Mouse (Mus musculus): ENCODE results near the gene Grifin. TPM values are rescaled to one million over a fixed set of nuclear protein-coding genes. Genes with fewer than 3 reads are reported as not detected.

The Grifin gene
- polyA plus RNA-seq, 1 experiment from 2014 or later, result 0.17 TPM

DNA sequence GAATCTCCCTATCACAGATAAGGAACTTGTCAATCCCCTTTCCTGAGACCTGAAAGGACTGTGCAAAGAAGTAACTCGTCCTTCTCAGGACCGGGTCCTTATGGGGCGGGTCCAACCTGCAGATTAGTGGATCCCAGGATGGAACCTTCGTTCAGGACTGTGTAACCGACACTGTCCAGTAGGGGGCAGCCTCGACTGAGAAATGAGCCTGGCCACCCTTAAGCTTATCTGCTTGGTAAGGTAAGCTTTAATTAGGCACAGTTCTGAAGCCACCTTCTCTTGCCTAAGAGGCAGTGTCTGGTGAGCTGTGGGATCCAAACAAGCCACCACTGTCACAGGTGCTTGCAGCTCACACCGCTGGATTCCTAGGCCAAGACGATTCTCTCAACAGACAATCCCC lies 24.8 kb downstream of the Grifin start:
- Histone ChIP-seq H3K4me3 (ENCODE audit: low read depth, low read length) (no peak overlapping the region), H3K4me2 (replicated peaks; ENCODE audit: low read depth) (no peak overlapping the region), H3K27me3 (ENCODE audit: control insufficient read depth, insufficient read depth, low read length) (no peaks in the 10 kb centered on the region), H3K9me3 (ENCODE audit: control insufficient read depth, low read length) (no peaks in the 10 kb centered on the region), H3K4me1 (replicated peaks; ENCODE audit: control insufficient read depth, insufficient read depth) (no peaks in the 10 kb centered on the region), H3K9ac (ENCODE audit: low read length) (no peak overlapping the region), H3K27ac (replicated peaks) (no peak overlapping the region), H3K36me3 (ENCODE audit: control insufficient read depth, insufficient read depth, low read length) (no peaks in the 10 kb centered on the region)
- DNase-seq (ENCODE audit: low spot score) (peak; percentile 82), ATAC-seq (ENCODE audit: low FRiP score, low TSS enrichment) (peak; percentile 63; the same call in 1 of the 2 replicates)
- 18% methylated on average over 8 of the region's 8 CpGs for WGBS
- no peak for TF ChIP-seq EP300 (optimal IDR thresholded peaks at IDR 0.05)
- TF ChIP-seq CTCF (IDR thresholded peaks at IDR 0.05; ENCODE audit: low read depth), result peak; percentile 96

DNA sequence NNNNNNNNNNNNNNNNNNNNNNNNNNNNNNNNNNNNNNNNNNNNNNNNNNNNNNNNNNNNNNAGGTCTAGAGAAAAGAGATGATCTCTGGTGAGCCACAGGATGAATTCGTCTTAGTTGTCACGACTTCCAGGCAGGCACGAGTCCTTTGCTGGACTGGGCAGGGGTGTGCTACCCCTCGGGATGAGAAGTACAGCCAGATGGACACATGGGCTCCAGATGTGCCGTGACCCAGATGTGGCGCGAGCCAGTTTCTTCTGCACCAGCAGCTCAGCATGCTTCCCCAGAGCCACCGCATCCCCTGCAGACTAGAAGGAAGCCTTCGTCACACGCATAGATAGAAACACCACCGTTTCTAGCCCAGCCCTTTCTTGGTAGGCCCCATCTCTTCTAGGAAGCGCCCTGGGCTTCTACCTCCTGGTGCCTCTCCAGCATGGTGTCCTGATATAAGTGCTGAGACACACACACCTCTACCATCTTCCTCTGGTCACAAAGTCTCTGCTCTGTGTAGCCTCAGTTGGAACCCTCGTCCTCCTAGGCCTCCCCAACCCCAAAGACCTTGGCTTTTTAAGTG lies 26.7 kb downstream of the Grifin start:
- no peaks in the 10 kb centered on the region for H3K27me3 ChIP-seq (ENCODE audit: control insufficient read depth, insufficient read depth, low read length)
- TF ChIP-seq EP300 (optimal IDR thresholded peaks at IDR 0.05), result no peak
- TF ChIP-seq CTCF (IDR thresholded peaks at IDR 0.05; ENCODE audit: low read depth), result no peak
- no peak overlapping the region for H3K4me2 ChIP-seq (replicated peaks; ENCODE audit: low read depth)
- no peak overlapping the region for H3K4me3 ChIP-seq (ENCODE audit: low read depth, low read length)
- no peak overlapping the region for H3K9ac ChIP-seq (ENCODE audit: low read length)
- H3K27ac ChIP-seq (replicated peaks), result no peak overlapping the region
- ATAC-seq (ENCODE audit: low FRiP score, low TSS enrichment) (no peak), DNase-seq (ENCODE audit: low spot score) (no peak)
- no peaks in the 10 kb centered on the region for H3K4me1 ChIP-seq (replicated peaks; ENCODE audit: control insufficient read depth, insufficient read depth)
- H3K9me3 ChIP-seq (ENCODE audit: control insufficient read depth, low read length), result no peaks in the 10 kb centered on the region
- 72% methylated on average over 13 of the region's 13 CpGs for WGBS
- no peaks in the 10 kb centered on the region for H3K36me3 ChIP-seq (ENCODE audit: control insufficient read depth, insufficient read depth, low read length)

DNA sequence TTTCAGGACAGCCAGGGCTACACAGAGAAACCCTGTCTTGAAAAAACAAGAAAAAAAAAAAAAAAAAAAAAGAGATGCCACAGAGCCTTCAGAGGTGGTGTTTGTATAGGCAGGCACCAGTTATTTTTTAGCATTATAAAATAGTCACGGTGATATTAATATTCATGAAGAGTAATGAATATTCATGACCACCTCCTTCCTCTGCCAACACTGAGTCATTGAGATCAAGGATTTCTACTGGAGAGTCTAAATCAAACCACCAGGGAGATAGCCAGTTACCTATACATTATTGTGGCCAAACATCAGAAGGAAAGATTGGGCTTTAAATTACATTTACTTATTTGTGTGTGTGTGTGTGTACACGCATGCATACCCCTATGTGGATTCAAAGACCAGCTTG lies 38.1 kb downstream of the Grifin start:
- no peak overlapping the region for H3K4me2 ChIP-seq (replicated peaks; ENCODE audit: low read depth)
- H3K4me1 ChIP-seq (replicated peaks; ENCODE audit: control insufficient read depth, insufficient read depth), result no peaks in the 10 kb centered on the region
- no peak for DNase-seq (ENCODE audit: low spot score)
- no peaks in the 10 kb centered on the region for H3K9me3 ChIP-seq (ENCODE audit: control insufficient read depth, low read length)
- H3K4me3 ChIP-seq (ENCODE audit: low read depth, low read length), result no peak overlapping the region
- H3K36me3 ChIP-seq (ENCODE audit: control insufficient read depth, insufficient read depth, low read length), result peaks cover 20% of the 10 kb centered on the region
- whole genome bisulfite sequencing, result 97% methylated on average over 2 of the region's 2 CpGs
- ATAC-seq (ENCODE audit: low FRiP score, low TSS enrichment), result no peak
- no peak overlapping the region for H3K27ac ChIP-seq (replicated peaks)
- no peak overlapping the region for H3K9ac ChIP-seq (ENCODE audit: low read length)
- no peak for TF ChIP-seq EP300 (optimal IDR thresholded peaks at IDR 0.05)
- TF ChIP-seq CTCF (IDR thresholded peaks at IDR 0.05; ENCODE audit: low read depth), result no peak
- no peaks in the 10 kb centered on the region for H3K27me3 ChIP-seq (ENCODE audit: control insufficient read depth, insufficient read depth, low read length)

DNA sequence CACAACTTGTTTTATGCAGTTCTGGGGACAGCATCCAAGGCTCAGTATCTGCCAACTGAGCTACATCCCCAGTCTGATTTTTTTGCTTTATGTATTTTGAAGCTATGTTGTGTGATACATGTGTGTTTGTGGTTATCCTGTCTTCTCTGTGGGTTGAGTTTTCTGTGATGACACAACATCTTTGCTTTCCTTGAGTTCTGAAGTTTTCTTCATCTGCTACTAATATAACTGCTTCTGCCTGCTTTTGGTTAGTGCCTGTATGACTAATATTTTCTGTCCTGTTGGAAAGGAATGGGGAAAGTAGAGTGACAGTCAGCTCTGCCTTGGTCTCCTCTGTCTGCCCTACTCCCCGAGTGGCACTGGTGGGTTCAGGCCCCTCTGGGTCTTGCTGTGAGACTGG lies 43.7 kb downstream of the Grifin start:
- Histone ChIP-seq H3K4me3 (ENCODE audit: low read depth, low read length) (no peak overlapping the region), H3K9ac (ENCODE audit: low read length) (no peak overlapping the region), H3K4me1 (replicated peaks; ENCODE audit: control insufficient read depth, insufficient read depth) (no peaks in the 10 kb centered on the region), H3K4me2 (replicated peaks; ENCODE audit: low read depth) (no peak overlapping the region), H3K9me3 (ENCODE audit: control insufficient read depth, low read length) (no peaks in the 10 kb centered on the region), H3K27me3 (ENCODE audit: control insufficient read depth, insufficient read depth, low read length) (no peaks in the 10 kb centered on the region), H3K36me3 (ENCODE audit: control insufficient read depth, insufficient read depth, low read length) (peaks cover 15% of the 10 kb centered on the region; the same call in 1 of the 2 replicates), H3K27ac (replicated peaks) (no peak overlapping the region)
- ATAC-seq (ENCODE audit: low FRiP score, low TSS enrichment) (no peak), DNase-seq (ENCODE audit: low spot score) (no peak)
- no peak for TF ChIP-seq EP300 (optimal IDR thresholded peaks at IDR 0.05)
- no peak for TF ChIP-seq CTCF (IDR thresholded peaks at IDR 0.05; ENCODE audit: low read depth)
- 95% methylated on average over 1 of the region's 1 CpGs for WGBS

DNA sequence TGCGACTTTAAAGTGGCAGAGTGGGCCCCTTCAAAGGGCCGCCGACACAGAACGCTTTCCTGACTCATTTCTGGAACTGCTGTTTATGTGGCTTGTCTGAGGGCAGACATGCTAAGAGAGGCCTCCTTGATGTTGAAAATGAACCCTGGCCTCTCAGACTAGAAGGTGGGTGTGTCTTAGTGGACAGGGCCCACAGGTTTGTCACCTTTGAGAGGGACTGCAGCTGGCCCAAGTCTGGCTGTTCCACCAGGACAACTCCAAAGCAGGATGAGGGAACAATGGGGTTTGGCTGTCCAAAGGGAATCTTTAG lies 47.0 kb downstream of the Grifin start:
- H3K27ac ChIP-seq (replicated peaks), result no peak overlapping the region
- H3K36me3 ChIP-seq (ENCODE audit: control insufficient read depth, insufficient read depth, low read length), result no peaks in the 10 kb centered on the region
- ATAC-seq (ENCODE audit: low FRiP score, low TSS enrichment), result no peak

DNA sequence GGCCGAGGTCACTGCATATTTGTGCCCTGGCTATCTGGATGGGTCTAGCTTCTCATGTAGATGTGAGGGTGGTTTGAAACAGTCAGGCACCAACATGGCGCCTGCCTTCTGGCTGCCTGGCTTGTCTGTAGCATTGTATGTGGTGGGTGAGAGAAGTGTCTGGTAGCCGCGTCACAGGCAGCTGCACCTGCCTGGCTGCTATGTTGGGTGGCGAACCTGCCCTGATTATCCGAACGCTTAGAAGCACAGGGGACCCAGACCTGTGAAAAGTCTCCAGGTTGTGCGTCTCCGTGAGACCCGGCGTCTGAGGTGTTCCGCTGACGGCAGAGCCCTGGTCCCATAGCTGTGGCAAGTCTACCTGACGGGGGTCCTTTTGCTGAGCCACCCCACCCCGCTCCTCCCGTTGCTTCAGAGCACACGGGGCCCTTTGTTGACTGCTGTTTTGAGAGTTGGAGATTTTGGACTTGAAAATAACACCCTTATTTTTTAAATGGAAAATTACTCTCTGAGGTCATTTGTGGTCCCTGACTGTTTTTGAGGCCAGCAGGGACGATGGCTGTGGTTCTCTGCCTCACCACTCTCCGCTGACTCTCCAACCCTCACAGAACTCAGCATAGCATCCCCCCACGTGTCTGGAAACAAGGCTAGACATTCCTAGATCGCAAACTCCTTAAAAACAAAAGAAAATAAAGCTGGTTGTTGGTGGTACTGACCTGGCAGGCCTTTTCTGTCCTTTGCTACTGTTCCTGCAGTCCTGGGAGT lies 47.5 kb downstream of the Grifin start:
- no peak for DNase-seq (ENCODE audit: low spot score)

More for the DNA sequence above, 47.0 kb downstream of the Grifin start:
- no peak for DNase-seq (ENCODE audit: low spot score)
- no peak for TF ChIP-seq EP300 (optimal IDR thresholded peaks at IDR 0.05)
- TF ChIP-seq CTCF (IDR thresholded peaks at IDR 0.05; ENCODE audit: low read depth), result no peak
- Histone ChIP-seq H3K27me3 (ENCODE audit: control insufficient read depth, insufficient read depth, low read length) (no peaks in the 10 kb centered on the region), H3K9me3 (ENCODE audit: control insufficient read depth, low read length) (no peaks in the 10 kb centered on the region), H3K4me1 (replicated peaks; ENCODE audit: control insufficient read depth, insufficient read depth) (no peaks in the 10 kb centered on the region), H3K4me2 (replicated peaks; ENCODE audit: low read depth) (no peak overlapping the region), H3K9ac (ENCODE audit: low read length) (no peak overlapping the region), H3K4me3 (ENCODE audit: low read depth, low read length) (no peak overlapping the region)
- 50% methylated on average over 4 of the region's 4 CpGs for WGBS

More for the DNA sequence above, 47.5 kb downstream of the Grifin start:
- no peaks in the 10 kb centered on the region for H3K36me3 ChIP-seq (ENCODE audit: control insufficient read depth, insufficient read depth, low read length)
- no peak overlapping the region for H3K4me3 ChIP-seq (ENCODE audit: low read depth, low read length)
- no peaks in the 10 kb centered on the region for H3K27me3 ChIP-seq (ENCODE audit: control insufficient read depth, insufficient read depth, low read length)
- H3K9ac ChIP-seq (ENCODE audit: low read length), result no peak overlapping the region
- ATAC-seq (ENCODE audit: low FRiP score, low TSS enrichment), result no peak
- TF ChIP-seq CTCF (IDR thresholded peaks at IDR 0.05; ENCODE audit: low read depth) (no peak), EP300 (optimal IDR thresholded peaks at IDR 0.05) (no peak)
- H3K4me2 ChIP-seq (replicated peaks; ENCODE audit: low read depth), result no peak overlapping the region
- no peak overlapping the region for H3K27ac ChIP-seq (replicated peaks)
- H3K9me3 ChIP-seq (ENCODE audit: control insufficient read depth, low read length), result no peaks in the 10 kb centered on the region
- 86% methylated on average over 21 of the region's 21 CpGs for WGBS
- no peaks in the 10 kb centered on the region for H3K4me1 ChIP-seq (replicated peaks; ENCODE audit: control insufficient read depth, insufficient read depth)

All from stomach, postnatal 0 days (tissue).